Mouse (Mus musculus): ENCODE data around the gene Xirp1.
A peak's percentile ranks its signal among the peaks of the same experiment; 100 is the strongest.

The Xirp1 gene

GRCm38 (mm10) chr9:119984536-119985011 lies 38.8 kb downstream of the Xirp1 start, which contains the start of gene Csrnp1:
Gene Csrnp1, minus strand, starts transcription at chr9:119984658.
- peak in 1 of 2 experiments; percentile 26 for DNase-seq

- DNase-seq, result peak; percentile 76 to 86
Observed at GRCm38 (mm10) chr9:119983585-119984535, 39.5 kb downstream of the Xirp1 start.

GRCm38 (mm10) chr9:119982956-119983551 lies 40.3 kb downstream of the Xirp1 start:
- peak; percentile 29 to 34 for DNase-seq

- DNase-seq, result peak; percentile 47 to 56
Observed at GRCm38 (mm10) chr9:119982241-119982811, 41.1 kb downstream of the Xirp1 start.

GRCm38 (mm10) chr9:119981183-119982179 lies 41.9 kb downstream of the Xirp1 start:
- peak in 1 of 2 experiments; percentile 19 for DNase-seq

- no peak for DNase-seq
Observed at GRCm38 (mm10) chr9:119980770-119981182, 42.6 kb downstream of the Xirp1 start.

GRCm38 (mm10) chr9:119979749-119980148 lies 43.6 kb downstream of the Xirp1 start:
- DNase-seq, result peak in 1 of 2 experiments; percentile 30

- peak in 1 of 2 experiments; percentile 40 for DNase-seq
Observed at GRCm38 (mm10) chr9:119978811-119979441, 44.5 kb downstream of the Xirp1 start.

- DNase-seq, result peak in 1 of 2 experiments; percentile 36
Observed at GRCm38 (mm10) chr9:119978151-119978810, 45.1 kb downstream of the Xirp1 start.

GRCm38 (mm10) chr9:119977557-119978060 lies 45.8 kb downstream of the Xirp1 start:
- DNase-seq, result peak in 1 of 2 experiments; percentile 16

GRCm38 (mm10) chr9:119976704-119977556 lies 46.5 kb downstream of the Xirp1 start:
- no peak for DNase-seq

- no peak for DNase-seq
Observed at GRCm38 (mm10) chr9:119975286-119975685, 48.1 kb downstream of the Xirp1 start.

GRCm38 (mm10) chr9:119974609-119975008 lies 48.8 kb downstream of the Xirp1 start:
- no peak for DNase-seq

GRCm38 (mm10) chr9:119973869-119974520 lies 49.4 kb downstream of the Xirp1 start:
- peak in 1 of 2 experiments; percentile 39 for DNase-seq

- DNase-seq, result peak in 1 of 2 experiments; percentile 20
Observed at GRCm38 (mm10) chr9:119973281-119973680, 50.1 kb downstream of the Xirp1 start.

GRCm38 (mm10) chr9:119972582-119972981 lies 50.8 kb downstream of the Xirp1 start:
- peak; percentile 60 for DNase-seq

GRCm38 (mm10) chr9:119972166-119972565 lies 51.2 kb downstream of the Xirp1 start:
- no peak for DNase-seq

- peak; percentile 81 to 86 for DNase-seq
Observed at GRCm38 (mm10) chr9:119970763-119971656, 52.4 kb downstream of the Xirp1 start.
